Comparison of ENCODE assay signal across 27 mouse cellular contexts in the genomic region with DNA sequence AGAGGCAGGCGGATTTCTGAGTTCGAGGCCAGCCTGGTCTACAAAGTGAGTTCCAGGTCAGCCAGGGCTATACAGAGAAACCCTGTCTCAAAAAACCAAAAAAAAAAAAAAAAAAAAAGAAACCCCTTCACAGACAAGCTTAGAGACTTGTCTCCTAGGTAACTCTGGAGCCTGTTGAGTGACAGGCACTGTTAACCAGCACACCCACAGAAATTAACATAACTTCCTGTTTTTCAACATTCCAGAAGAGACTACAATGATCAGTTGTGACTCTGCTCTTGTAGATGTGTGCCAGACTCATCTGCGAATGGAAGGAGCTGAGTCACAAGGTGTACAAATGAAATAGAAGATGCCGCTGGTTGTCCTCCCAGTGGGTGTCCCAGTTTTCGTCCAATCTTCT. TPM values are rescaled to one million over a fixed set of nuclear protein-coding genes. Genes with fewer than 3 reads are reported as not detected.
DNase-seq lines count a peak whose midpoint lies in the region; ATAC-seq and TF ChIP-seq lines count a peak whose summit lies in the region.
"Had no signal": no experiment of that assay in that cellular context is flagged by ENCODE, and none has a peak within 500 bp of the region (broad histone marks: within the 10 kb centered on the region; RNA-seq: fewer than 3 reads in every experiment).

No protein-coding gene starts in this region.

- no peak overlapping the region for H3K4me2 ChIP-seq in embryonic facial prominence, embryonic 14.5 days (ENCODE audit: low read depth, low read length)
- H3K4me2 ChIP-seq: forebrain, embryonic 12.5 days; limb, embryonic 12.5 days; liver, embryonic 11.5 days; neural tube, embryonic 13.5 days; stomach, embryonic 15.5 days had no signal

- WGBS in embryonic facial prominence, embryonic 14.5 days = 87% methylated on average over 4 of the region's 5 CpGs
- WGBS in embryonic facial prominence, embryonic 10.5 days = 85% methylated on average over 5 of the region's 5 CpGs

- no peaks in the 10 kb centered on the region for H3K36me3 ChIP-seq in embryonic facial prominence, embryonic 14.5 days (ENCODE audit: control insufficient read depth, insufficient read depth, low read length)
- H3K36me3 ChIP-seq in embryonic facial prominence, embryonic 10.5 days (replicated peaks) = no peaks in the 10 kb centered on the region
- H3K36me3 ChIP-seq in MEL (ENCODE audit: control insufficient read depth in 1 of 2, insufficient read depth in 2 of 2, low read length in 2 of 2) = peaks cover 0 to 5% of the 10 kb centered on the region in 2 experiments; a peak in 2 of 4 replicates
- H3K36me3 ChIP-seq in splenic B cell, adult 2 months (ENCODE audit: control insufficient read depth, insufficient read depth, low read length, poor library complexity, severe bottlenecking) = no peaks in the 10 kb centered on the region
- H3K36me3 ChIP-seq: forebrain, embryonic 12.5 days; hindbrain, embryonic 10.5 days; limb, embryonic 12.5 days; neural tube, embryonic 13.5 days; stomach, embryonic 15.5 days had no signal

- peak; percentile 35 for DNase-seq in embryonic facial prominence, embryonic 14.5 days (ENCODE audit: low spot score)
- DNase-seq in embryonic facial prominence, embryonic 10.5 days (ENCODE audit: low spot score) = no peak
- peak; percentile 85 for DNase-seq in MEL (ENCODE audit: low read depth, low spot score)
- peak; percentile 22 for DNase-seq in splenic B cell, adult 2 months (ENCODE audit: low read depth, low spot score)
- no peak for DNase-seq in testis, postnatal 14 days (ENCODE audit: low spot score)
- no peak for DNase-seq in left cerebral cortex, adult 8-10 months (ENCODE audit: low spot score in 2 of 2)
- DNase-seq in right cerebral cortex, postnatal 25 days = no peak
- DNase-seq: adrenal gland, adult 8-10 months; cerebellum, adult 8-10 months; kidney, postnatal 25 days; liver, postnatal 0 days; midbrain, embryonic 14.5 days; retina, postnatal 1 day; thymus, adult 18-20 months had no signal

- no peak for TF ChIP-seq POLR2A in MEL (IDR thresholded peaks at IDR 0.05; ENCODE audit: control insufficient read depth in 1 of 2, insufficient read depth in 1 of 2, low read depth in 1 of 2, low read length in 2 of 2, poor library complexity in 1 of 2)

- no peaks in the 10 kb centered on the region for H3K9me3 ChIP-seq in embryonic facial prominence, embryonic 14.5 days (ENCODE audit: control insufficient read depth, low read length)
- no peaks in the 10 kb centered on the region for H3K9me3 ChIP-seq in embryonic facial prominence, embryonic 10.5 days
- H3K9me3 ChIP-seq in MEL (replicated peaks; ENCODE audit: insufficient read depth, low read length) = no peaks in the 10 kb centered on the region
- H3K9me3 ChIP-seq: forebrain, embryonic 12.5 days; hindbrain, embryonic 10.5 days; limb, embryonic 12.5 days; neural tube, embryonic 13.5 days; stomach, embryonic 15.5 days had no signal

- no peak overlapping the region for H3K4me3 ChIP-seq in embryonic facial prominence, embryonic 14.5 days (ENCODE audit: low read depth, low read length)
- H3K4me3 ChIP-seq in embryonic facial prominence, embryonic 10.5 days = no peak overlapping the region
- peak overlapping the region in 1 of 2 experiments; percentile 27; a peak in 1 of 4 replicates for H3K4me3 ChIP-seq in MEL (ENCODE audit: control insufficient read depth in 1 of 2, insufficient read depth in 1 of 2, low read depth in 2 of 2, low read length in 2 of 2)
- H3K4me3 ChIP-seq: forebrain, embryonic 12.5 days; hindbrain, embryonic 10.5 days; layer of hippocampus, adult 2 months; limb, embryonic 12.5 days; neural tube, embryonic 13.5 days; stomach, embryonic 15.5 days had no signal

- no peaks in the 10 kb centered on the region for H3K4me1 ChIP-seq in embryonic facial prominence, embryonic 14.5 days (ENCODE audit: control insufficient read depth, insufficient read depth, low read length)
- no peaks in the 10 kb centered on the region for H3K4me1 ChIP-seq in embryonic facial prominence, embryonic 10.5 days
- H3K4me1 ChIP-seq in MEL (ENCODE audit: control insufficient read depth in 1 of 2, insufficient read depth in 2 of 2, low read length in 2 of 2) = peaks cover 0 to 9% of the 10 kb centered on the region in 2 experiments; a peak in 2 of 4 replicates
- H3K4me1 ChIP-seq: forebrain, embryonic 12.5 days; hindbrain, embryonic 10.5 days; neural tube, embryonic 13.5 days had no signal

- H3K79me2 ChIP-seq in MEL (ENCODE audit: control insufficient read depth, insufficient read depth, low read length, poor library complexity) = no peaks in the 10 kb centered on the region

- no peak overlapping the region for H3K9ac ChIP-seq in embryonic facial prominence, embryonic 14.5 days (ENCODE audit: low read depth, low read length)
- H3K9ac ChIP-seq in MEL (ENCODE audit: control insufficient read depth, low read depth, low read length, poor library complexity, severe bottlenecking) = no peak overlapping the region
- H3K9ac ChIP-seq: forebrain, embryonic 12.5 days; limb, embryonic 12.5 days; liver, postnatal 0 days; neural tube, embryonic 13.5 days; stomach, embryonic 15.5 days had no signal

- no peak for TF ChIP-seq RAD21 in MEL (IDR thresholded peaks at IDR 0.05; ENCODE audit: low read depth, low read length)

- ATAC-seq in embryonic facial prominence, embryonic 14.5 days (ENCODE audit: low read depth) = no peak
- peak; percentile 98 for ATAC-seq in common myeloid progenitor, adult 5-6 weeks (replicated peaks; ENCODE audit: low read depth, poor library complexity, severe bottlenecking)
- ATAC-seq: activated CD4-positive, CD25-positive, alpha-beta regulatory T cell, adult 4 months; hindbrain, postnatal 0 days; intestine, postnatal 0 days; liver, postnatal 0 days; lung, postnatal 0 days; Patski had no signal

- TF ChIP-seq EP300 in MEL (IDR thresholded peaks at IDR 0.05; ENCODE audit: low read depth in 1 of 2, low read length in 2 of 2) = no peak

- H3K27me3 ChIP-seq in embryonic facial prominence, embryonic 14.5 days (replicated peaks; ENCODE audit: control insufficient read depth, insufficient read depth, low read length) = no peaks in the 10 kb centered on the region
- H3K27me3 ChIP-seq in embryonic facial prominence, embryonic 10.5 days (replicated peaks; ENCODE audit: low read depth, poor library complexity, severe bottlenecking) = no peaks in the 10 kb centered on the region
- no peaks in the 10 kb centered on the region for H3K27me3 ChIP-seq in MEL (ENCODE audit: control insufficient read depth in 1 of 2, insufficient read depth in 2 of 2, low read length in 2 of 2)
- no peaks in the 10 kb centered on the region for H3K27me3 ChIP-seq in splenic B cell, adult 2 months (ENCODE audit: control insufficient read depth, insufficient read depth, low read length, poor library complexity, severe bottlenecking)
- H3K27me3 ChIP-seq: forebrain, embryonic 12.5 days; limb, embryonic 12.5 days; neural tube, embryonic 13.5 days; Patski; stomach, embryonic 15.5 days had no signal

- no peak overlapping the region for H3K27ac ChIP-seq in embryonic facial prominence, embryonic 14.5 days (replicated peaks; ENCODE audit: low read depth, low read length)
- H3K27ac ChIP-seq in embryonic facial prominence, embryonic 10.5 days (replicated peaks) = no peak overlapping the region
- H3K27ac ChIP-seq in MEL (ENCODE audit: control insufficient read depth, low read depth, low read length) = peak overlapping the region; percentile 55; the same call in 1 of the 2 replicates
- H3K27ac ChIP-seq: forebrain, embryonic 12.5 days; hindbrain, embryonic 10.5 days; hindbrain, postnatal 0 days; layer of hippocampus, adult 2 months; limb, embryonic 12.5 days; neural tube, embryonic 13.5 days; stomach, embryonic 15.5 days had no signal

- TF ChIP-seq CTCF in MEL (IDR thresholded peaks at IDR 0.05 in 2 of 3, conservative IDR thresholded peaks at IDR 0.05 in 1 of 3; ENCODE audit: control insufficient read depth in 1 of 3, insufficient read depth in 1 of 3, low read depth in 2 of 3, low read length in 3 of 3, poor library complexity in 1 of 3, severe bottlenecking in 1 of 3) = no peak

TF ChIP-seq in MEL, 35 proteins besides CTCF, POLR2A, EP300 and RAD21:
- TF ChIP-seq UBTF (IDR thresholded peaks at IDR 0.05; ENCODE audit: borderline replicate concordance, insufficient read depth, low read depth, low read length) (no peak), ZC3H11A (IDR thresholded peaks at IDR 0.05; ENCODE audit: low read depth, low read length) (no peak), GABPA (IDR thresholded peaks at IDR 0.05; ENCODE audit: low read depth, low read length) (no peak), MEF2A (IDR thresholded peaks at IDR 0.05; ENCODE audit: extremely low read depth, insufficient replicate concordance, low read depth, low read length, poor library complexity, severe bottlenecking) (no peak), JUND (IDR thresholded peaks at IDR 0.05; ENCODE audit: low read depth, low read length) (no peak), ZNF384 (IDR thresholded peaks at IDR 0.05; ENCODE audit: low read depth, low read length) (peak; percentile 84), MXI1 (IDR thresholded peaks at IDR 0.05; ENCODE audit: low read depth, low read length) (0 out of 2 replicates have a peak, but pooled peaks have one; percentile 20), RCOR1 (IDR thresholded peaks at IDR 0.05; ENCODE audit: low read depth, low read length) (no peak), MAFK (IDR thresholded peaks at IDR 0.05; ENCODE audit: borderline replicate concordance, low read depth, low read length) (no peak), GATA1 (IDR thresholded peaks at IDR 0.05; ENCODE audit: low read depth, low read length) (no peak), POLR2AphosphoS5 (IDR thresholded peaks at IDR 0.05; ENCODE audit: borderline replicate concordance, low read depth, low read length) (no peak), TBP (IDR thresholded peaks at IDR 0.05; ENCODE audit: low read depth, low read length) (0 out of 2 replicates have a peak, but pooled peaks have one; percentile 32), CHD2 (IDR thresholded peaks at IDR 0.05; ENCODE audit: low read length) (no peak), MAX (IDR thresholded peaks at IDR 0.05; ENCODE audit: low read length) (no peak), ELF1 (IDR thresholded peaks at IDR 0.05; ENCODE audit: low read depth, low read length) (no peak), ETS1 (IDR thresholded peaks at IDR 0.05; ENCODE audit: low read depth, low read length) (no peak)

RNA-seq across cellular contexts. Expression of gene Caprin1, which starts 44.9 kb away (rescaled TPM):
- polyA plus RNA-seq in embryonic facial prominence, embryonic 14.5 days (2014; fragmentation: Nextera tagmentation; extraction: Ambion mirVana) = 300 and 335 TPM in 2 replicates
- polyA plus RNA-seq in embryonic facial prominence, embryonic 10.5 days (2016; fragmentation: Nextera tagmentation; extraction: Ambion mirVana) = 533 and 550 TPM in 2 replicates
- 209 and 234 TPM in 2 replicates for total RNA-seq in MEL (2012; rRNA removed)
- 100 to 1,000 TPM; 239 to 426 TPM for polyA plus RNA-seq in MEL (2012; ENCODE audit: insufficient read depth in 1 of 2, insufficient read length in 2 of 2, low read depth in 1 of 2, low replicate concordance in 2 of 2, missing spikeins in 1 of 2)
- total RNA-seq in common myeloid progenitor, adult 5-6 weeks (2017) = 522 and 606 TPM in 2 replicates
- 100 to 1,000 TPM; 218 to 270 (median 243) TPM for total RNA-seq in left cerebral cortex, adult 8-10 months (2022)

Comparison
In these comparisons a context has a peak if more than half of its experiments do, and no peak if none do; other contexts are left out.
1. DNase-seq: peak in embryonic facial prominence, embryonic 14.5 days (single experiment), MEL (single experiment) and splenic B cell, adult 2 months (single experiment); none in embryonic facial prominence, embryonic 10.5 days (single experiment), testis, postnatal 14 days (single experiment), left cerebral cortex, adult 8-10 months (0 of 2) and right cerebral cortex, postnatal 25 days (single experiment).